Mouse (Mus musculus): ENCODE measurements around the gene Pex10. TPM values are rescaled to one million over a fixed set of nuclear protein-coding genes. Genes with fewer than 3 reads are reported as not detected.
A peak's percentile ranks its signal among the peaks of the same experiment; 100 is the strongest.

Gene Pex10
- total and polyA plus RNA-seq, 2 experiments from 2014 or later: 16.6 to 17.3 TPM

GRCm38 (mm10) chr4:155090147-155090546 is 23.3 kb downstream of the Pex10 start:
- no peak for ATAC-seq (ENCODE audit: insufficient read depth, low read depth)
- WGBS: 87% methylated on average over 4 of the region's 4 CpGs
- DNase-seq (ENCODE audit: low spot score): no peak
- Histone ChIP-seq H3K4me1 (ENCODE audit: control insufficient read depth, insufficient read depth) (peaks cover 10% of the 10 kb centered on the region), H3K9ac (replicated peaks; ENCODE audit: low read depth, low read length) (no peak overlapping the region), H3K27me3 (ENCODE audit: control insufficient read depth, insufficient read depth, low read length) (no peaks in the 10 kb centered on the region), H3K4me2 (ENCODE audit: low read depth, low read length) (no peak overlapping the region), H3K9me3 (replicated peaks; ENCODE audit: control insufficient read depth, low read length) (no peaks in the 10 kb centered on the region), H3K27ac (ENCODE audit: low read depth) (no peak overlapping the region), H3K36me3 (replicated peaks; ENCODE audit: control insufficient read depth, insufficient read depth, low read length) (no peaks in the 10 kb centered on the region), H3K4me3 (ENCODE audit: low read depth, low read length) (no peak overlapping the region)
- no peak for TF ChIP-seq EP300 (IDR thresholded peaks at IDR 0.05; ENCODE audit: low read depth)
- TF ChIP-seq CTCF (IDR thresholded peaks at IDR 0.05; ENCODE audit: low read depth): no peak

GRCm38 (mm10) chr4:155090688-155091449 is 24.1 kb downstream of the Pex10 start:
- H3K4me3 ChIP-seq (ENCODE audit: low read depth, low read length): no peak overlapping the region
- DNase-seq (ENCODE audit: low spot score) (no peak), ATAC-seq (ENCODE audit: insufficient read depth, low read depth) (no peak)
- TF ChIP-seq EP300 (IDR thresholded peaks at IDR 0.05; ENCODE audit: low read depth): no peak
- no peak for TF ChIP-seq CTCF (IDR thresholded peaks at IDR 0.05; ENCODE audit: low read depth)
- no peaks in the 10 kb centered on the region for H3K36me3 ChIP-seq (replicated peaks; ENCODE audit: control insufficient read depth, insufficient read depth, low read length)
- WGBS: 80% methylated on average over 13 of the region's 13 CpGs
- no peaks in the 10 kb centered on the region for H3K9me3 ChIP-seq (replicated peaks; ENCODE audit: control insufficient read depth, low read length)
- H3K4me2 ChIP-seq (ENCODE audit: low read depth, low read length): no peak overlapping the region
- H3K27ac ChIP-seq (ENCODE audit: low read depth): no peak overlapping the region
- no peaks in the 10 kb centered on the region for H3K27me3 ChIP-seq (ENCODE audit: control insufficient read depth, insufficient read depth, low read length)
- peaks cover 7% of the 10 kb centered on the region; the same call in 1 of the 2 replicates for H3K4me1 ChIP-seq (ENCODE audit: control insufficient read depth, insufficient read depth)
- no peak overlapping the region for H3K9ac ChIP-seq (replicated peaks; ENCODE audit: low read depth, low read length)

GRCm38 (mm10) chr4:155092718-155093430 is 26.1 kb downstream of the Pex10 start:
- no peaks in the 10 kb centered on the region for H3K27me3 ChIP-seq (ENCODE audit: control insufficient read depth, insufficient read depth, low read length)
- 87% methylated on average over 19 of the region's 19 CpGs for WGBS
- TF ChIP-seq EP300 (IDR thresholded peaks at IDR 0.05; ENCODE audit: low read depth) (no peak), CTCF (IDR thresholded peaks at IDR 0.05; ENCODE audit: low read depth) (no peak)

GRCm38 (mm10) chr4:155093431-155094149 is 26.8 kb downstream of the Pex10 start:
- H3K27me3 ChIP-seq (ENCODE audit: control insufficient read depth, insufficient read depth, low read length): no peaks in the 10 kb centered on the region
- H3K4me1 ChIP-seq (ENCODE audit: control insufficient read depth, insufficient read depth): no peaks in the 10 kb centered on the region
- no peak overlapping the region for H3K27ac ChIP-seq (ENCODE audit: low read depth)
- no peak overlapping the region for H3K4me2 ChIP-seq (ENCODE audit: low read depth, low read length)
- no peak overlapping the region for H3K4me3 ChIP-seq (ENCODE audit: low read depth, low read length)
- ATAC-seq (ENCODE audit: insufficient read depth, low read depth) (no peak), DNase-seq (ENCODE audit: low spot score) (no peak)
- TF ChIP-seq CTCF (IDR thresholded peaks at IDR 0.05; ENCODE audit: low read depth) (no peak), EP300 (IDR thresholded peaks at IDR 0.05; ENCODE audit: low read depth) (no peak)
- no peaks in the 10 kb centered on the region for H3K9me3 ChIP-seq (replicated peaks; ENCODE audit: control insufficient read depth, low read length)
- no peaks in the 10 kb centered on the region for H3K36me3 ChIP-seq (replicated peaks; ENCODE audit: control insufficient read depth, insufficient read depth, low read length)
- 74% methylated on average over 7 of the region's 7 CpGs for WGBS
- no peak overlapping the region for H3K9ac ChIP-seq (replicated peaks; ENCODE audit: low read depth, low read length)

More at GRCm38 (mm10) chr4:155092718-155093430, 26.1 kb downstream of the Pex10 start:
- no peak overlapping the region for H3K4me2 ChIP-seq (ENCODE audit: low read depth, low read length)
- H3K9me3 ChIP-seq (replicated peaks; ENCODE audit: control insufficient read depth, low read length): no peaks in the 10 kb centered on the region
- ATAC-seq (ENCODE audit: insufficient read depth, low read depth) (no peak), DNase-seq (ENCODE audit: low spot score) (no peak)
- no peaks in the 10 kb centered on the region for H3K4me1 ChIP-seq (ENCODE audit: control insufficient read depth, insufficient read depth)
- H3K36me3 ChIP-seq (replicated peaks; ENCODE audit: control insufficient read depth, insufficient read depth, low read length): no peaks in the 10 kb centered on the region
- no peak overlapping the region for H3K9ac ChIP-seq (replicated peaks; ENCODE audit: low read depth, low read length)
- H3K4me3 ChIP-seq (ENCODE audit: low read depth, low read length): no peak overlapping the region
- H3K27ac ChIP-seq (ENCODE audit: low read depth): no peak overlapping the region

GRCm38 (mm10) chr4:155094565-155094964 is 27.7 kb downstream of the Pex10 start:
- no peak overlapping the region for H3K4me3 ChIP-seq (ENCODE audit: low read depth, low read length)
- 61% methylated on average over 3 of the region's 3 CpGs for WGBS
- no peaks in the 10 kb centered on the region for H3K36me3 ChIP-seq (replicated peaks; ENCODE audit: control insufficient read depth, insufficient read depth, low read length)
- H3K27me3 ChIP-seq (ENCODE audit: control insufficient read depth, insufficient read depth, low read length): no peaks in the 10 kb centered on the region
- no peak overlapping the region for H3K4me2 ChIP-seq (ENCODE audit: low read depth, low read length)
- H3K9me3 ChIP-seq (replicated peaks; ENCODE audit: control insufficient read depth, low read length): no peaks in the 10 kb centered on the region
- H3K4me1 ChIP-seq (ENCODE audit: control insufficient read depth, insufficient read depth): 0 out of 2 replicates have a peak, but pooled peaks cover 3% of the 10 kb centered on the region
- no peak overlapping the region for H3K9ac ChIP-seq (replicated peaks; ENCODE audit: low read depth, low read length)
- H3K27ac ChIP-seq (ENCODE audit: low read depth): no peak overlapping the region
- TF ChIP-seq EP300 (IDR thresholded peaks at IDR 0.05; ENCODE audit: low read depth) (no peak), CTCF (IDR thresholded peaks at IDR 0.05; ENCODE audit: low read depth) (peak; percentile 53)
- DNase-seq (ENCODE audit: low spot score) (no peak), ATAC-seq (ENCODE audit: insufficient read depth, low read depth) (peak; percentile 52)
